Mouse (Mus musculus) left cerebral cortex, postnatal 10 days (tissue): ENCODE results near the gene Nmt1. TPM values are rescaled to one million over a fixed set of nuclear protein-coding genes. Genes with fewer than 3 reads are reported as not detected.

ENCODE experiments used
- DNase-seq, 2 experiments: peaks; one replicate each; pipeline ENCODE4 v3.0.0; 2021 to 2022; ENCODE audit warnings: low spot score in 2 of 2, mixed read lengths in 1 of 2; ENCODE audit errors: extremely low spot score in 1 of 2
- intact Hi-C: fragments of 180-260 bp; cut with DNase I; formaldehyde crosslinking; loops from one replicate; pipeline ENCODE4 v1.15.1; 2025
- total RNA-seq, 2 experiments: library from RNA; stranded (reverse); gene quantifications; 2 replicates each; pipeline ENCODE4 v1.2.3; 2021

Nmt1 gene
- total RNA-seq, 2 experiments from 2014 or later = 82.8 to 83.1 TPM

- intact Hi-C loops = no loop called here
- DNase-seq = no peak
Measured at GRCm38 (mm10) chr11:103001063-103001462, 26.9 kb upstream of the Nmt1 start.

- intact Hi-C loops = no loop called here
Measured at GRCm38 (mm10) chr11:103003210-103003609, 24.8 kb upstream of the Nmt1 start.

DNA sequence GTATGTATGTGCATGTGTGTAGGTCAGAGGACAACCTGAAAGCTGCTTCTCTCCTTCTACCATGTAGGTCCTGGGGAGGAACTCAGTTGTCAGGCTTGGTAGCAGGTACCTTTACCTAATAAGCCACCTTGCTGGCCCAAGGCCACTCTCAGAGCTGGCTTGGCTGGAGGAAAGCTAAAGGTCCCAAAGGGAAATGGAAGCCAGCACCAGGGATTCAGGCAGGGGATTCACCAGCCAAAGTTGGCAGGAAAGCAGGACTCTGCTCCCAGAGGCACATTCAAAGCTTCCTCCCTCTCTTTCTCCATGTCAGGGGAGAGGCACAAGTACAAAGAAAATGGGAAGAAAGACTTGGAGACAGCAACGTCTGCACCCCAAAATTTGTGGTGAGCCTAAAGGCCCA, 23.1 kb upstream of the Nmt1 start:
- intact Hi-C loops = no loop called here
- DNase-seq = no peak

More at GRCm38 (mm10) chr11:103003210-103003609, 24.8 kb upstream of the Nmt1 start:
- peak; percentile 76 for DNase-seq

GRCm38 (mm10) chr11:103005254-103005981, 22.6 kb upstream of the Nmt1 start:
- no peak for DNase-seq
- intact Hi-C loops = no loop called here

- DNase-seq = no peak
- intact Hi-C loops = no loop called here
Measured at GRCm38 (mm10) chr11:103006286-103007000, 21.5 kb upstream of the Nmt1 start.

- DNase-seq = no peak
- intact Hi-C loops = no loop called here
Measured at GRCm38 (mm10) chr11:103007001-103007340, 21.0 kb upstream of the Nmt1 start.

- DNase-seq = no peak
- intact Hi-C loops = no loop called here
Measured at GRCm38 (mm10) chr11:103008558-103008957, 19.4 kb upstream of the Nmt1 start.

DNA sequence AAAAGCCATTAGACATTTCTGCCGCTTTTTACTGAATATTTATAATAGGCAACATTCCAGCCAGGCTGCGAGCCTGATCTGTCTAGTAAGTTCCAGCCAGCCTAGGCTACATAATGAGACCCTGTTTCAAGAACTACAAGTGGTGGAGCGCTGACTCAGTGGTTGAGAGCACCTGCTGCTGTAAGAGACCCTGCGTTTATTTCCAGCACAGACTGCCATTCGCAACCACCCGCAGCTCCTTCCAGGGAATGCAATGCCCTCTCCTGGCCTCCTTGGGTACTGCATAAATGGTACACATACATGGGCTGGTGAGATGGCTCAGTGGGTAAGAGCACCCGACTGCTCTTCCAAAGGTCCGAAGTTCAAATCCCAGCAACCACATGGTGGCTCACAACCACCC, 18.8 kb upstream of the Nmt1 start:
- peak in 1 of 2 experiments; percentile 43 for DNase-seq
- intact Hi-C loops = no loop called here

- intact Hi-C loops = no loop called here
- no peak for DNase-seq
Measured at GRCm38 (mm10) chr11:103010454-103011205, 17.4 kb upstream of the Nmt1 start.

DNA sequence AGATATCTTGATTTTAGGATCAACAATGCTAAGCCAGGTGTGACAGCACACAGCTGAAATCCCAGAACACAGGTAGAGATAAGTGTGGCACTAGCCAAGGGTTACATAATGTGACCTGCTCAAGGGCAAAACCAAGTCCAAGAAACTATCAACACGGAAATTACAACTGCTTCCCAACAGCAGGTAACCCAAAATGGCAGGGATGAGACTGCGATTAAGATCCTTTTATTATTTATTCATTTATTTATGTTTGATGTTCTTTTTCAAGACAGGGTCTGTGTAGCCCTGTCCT, 16.8 kb upstream of the Nmt1 start:
- intact Hi-C loops = no loop called here
- no peak for DNase-seq

DNA sequence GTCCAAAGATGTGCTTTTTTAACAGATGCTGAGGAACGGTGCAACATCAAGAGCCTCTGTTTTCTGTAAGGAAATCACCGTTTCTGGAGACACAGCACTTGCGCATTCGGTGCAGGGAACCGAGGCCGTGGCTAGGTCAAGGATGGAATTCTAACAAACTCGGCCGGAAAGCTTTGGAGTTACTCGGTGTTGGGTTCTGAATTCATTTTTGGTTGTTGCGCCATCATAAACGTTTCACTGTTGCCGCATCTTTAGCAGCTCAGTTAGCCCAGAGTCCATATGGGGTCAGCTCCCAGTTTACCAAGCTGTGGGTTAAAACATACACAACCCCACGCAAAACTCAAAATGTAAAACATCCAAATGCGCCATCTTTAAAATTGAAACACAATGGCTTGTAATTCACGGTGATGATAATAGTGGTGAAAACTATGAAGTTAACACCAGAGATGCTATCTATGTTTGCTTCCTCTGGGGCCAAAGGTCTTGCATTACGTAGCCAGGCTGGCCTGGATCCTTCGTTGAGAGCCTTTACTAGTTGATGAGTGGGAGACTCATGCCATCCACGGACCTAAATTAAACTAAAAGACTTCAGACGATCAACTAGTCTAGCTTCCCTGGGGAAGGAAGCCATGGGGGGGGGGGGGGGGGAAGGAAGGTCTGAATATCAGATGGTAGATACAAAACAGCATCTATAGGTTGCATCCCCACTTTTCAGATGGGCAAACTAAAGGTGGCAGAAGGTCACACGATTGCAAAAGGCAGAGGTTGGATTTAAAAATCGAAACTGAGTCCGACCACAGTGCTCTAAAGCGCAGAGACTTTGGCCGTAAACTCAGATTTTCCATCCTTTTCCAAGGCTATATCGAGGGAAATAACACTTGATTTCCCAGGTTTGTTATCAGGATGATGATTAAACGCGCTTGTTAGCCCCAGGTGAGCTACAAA, 11.8 kb upstream of the Nmt1 start:
- intact Hi-C loops = no loop called here

DNA sequence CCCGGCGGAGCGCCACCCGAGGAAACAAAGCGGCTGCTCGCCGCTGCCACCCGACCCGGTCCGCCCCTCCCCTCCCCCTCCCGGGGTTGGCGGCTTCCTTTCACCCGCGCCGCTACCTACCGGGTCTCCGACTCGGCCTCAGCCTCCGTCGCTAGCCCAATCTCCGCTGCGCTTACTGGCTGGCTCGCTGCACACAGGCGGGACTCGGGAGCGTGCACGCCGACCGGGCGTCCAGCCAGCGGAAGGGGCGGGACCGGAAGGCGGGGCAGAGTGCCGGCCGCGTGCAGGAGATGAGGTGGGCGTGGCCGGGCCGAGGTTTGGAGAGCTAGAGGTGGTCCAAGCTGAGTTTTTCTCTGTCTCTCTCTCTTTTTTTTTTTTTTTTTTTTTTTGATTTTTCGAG, 11.1 kb upstream of the Nmt1 start:
- intact Hi-C loops = no loop called here
- peak; percentile 96 to 99 for DNase-seq

More for the DNA sequence above, 11.8 kb upstream of the Nmt1 start:
- DNase-seq = no peak

- intact Hi-C loops = no loop called here
- DNase-seq = no peak
Measured at GRCm38 (mm10) chr11:103017661-103018060, 10.3 kb upstream of the Nmt1 start.

- no peak for DNase-seq
- intact Hi-C loops = no loop called here
Measured at GRCm38 (mm10) chr11:103018860-103019259, 9.1 kb upstream of the Nmt1 start.

GRCm38 (mm10) chr11:103019325-103019724, 8.7 kb upstream of the Nmt1 start:
- DNase-seq = no peak
- intact Hi-C loops = no loop called here

DNA sequence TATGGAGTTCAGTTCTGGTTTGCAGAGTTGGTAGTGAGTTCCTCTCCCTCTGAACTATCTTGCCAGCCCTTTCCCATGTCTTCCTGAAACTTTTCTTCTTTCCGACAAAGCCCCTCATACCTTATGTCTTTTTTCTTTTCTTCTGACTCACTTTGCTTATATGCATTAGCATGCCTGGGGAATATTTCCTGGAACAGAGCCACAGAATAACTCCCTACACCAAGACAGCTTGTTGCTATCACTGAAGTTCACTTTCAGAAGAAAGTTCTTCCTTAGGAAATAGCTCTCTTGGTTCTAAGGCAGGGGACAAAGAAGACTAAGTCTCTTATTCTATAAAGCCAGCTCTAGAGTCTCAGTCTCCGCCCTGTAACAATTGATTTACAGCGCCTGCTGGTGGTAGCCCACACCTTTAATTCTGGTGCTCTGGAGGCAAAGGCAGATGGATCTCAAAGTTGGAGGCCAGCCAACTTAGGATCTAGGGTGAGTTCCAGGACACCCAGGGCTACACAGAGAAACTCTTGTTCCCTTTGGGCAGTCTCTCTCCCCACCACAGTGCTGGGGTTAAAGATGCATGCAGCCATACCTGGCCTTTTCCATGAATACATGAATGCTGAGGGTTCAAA, 7.2 kb upstream of the Nmt1 start:
- intact Hi-C loops = no loop called here
- no peak for DNase-seq

- intact Hi-C loops = no loop called here
- DNase-seq = no peak
Measured at GRCm38 (mm10) chr11:103023974-103024373, 4.0 kb upstream of the Nmt1 start.

- intact Hi-C loops = no loop called here
- DNase-seq = no peak
Measured at GRCm38 (mm10) chr11:103026901-103027300, 1.1 kb upstream of the Nmt1 start.
